Mouse (Mus musculus) left cerebral cortex, postnatal 25 days (tissue): ENCODE measurements around the gene Mpv17l2. TPM values are rescaled to one million over a fixed set of nuclear protein-coding genes. Genes with fewer than 3 reads are reported as not detected.
A peak's percentile ranks its signal among the peaks of the same experiment; 100 is the strongest.

Experiments
- DNase-seq, 2 experiments: peaks; one replicate each; pipeline ENCODE4 v3.0.0; 2022; ENCODE audit warnings: low spot score in 2 of 2, mixed read lengths in 1 of 2
- intact Hi-C: fragments of 180-260 bp; cut with DNase I; formaldehyde crosslinking; loops from one replicate; pipeline ENCODE4 v1.15.1; 2025
- total RNA-seq, 2 experiments: library from RNA; stranded (reverse); gene quantifications; 2 replicates each; pipeline ENCODE4 v1.2.3; 2021

Gene Mpv17l2
- total RNA-seq, 2 experiments from 2014 or later = 34.5 to 43.2 TPM

GRCm38 (mm10) chr8:70737705-70738104, 23.0 kb downstream of the Mpv17l2 start:
- DNase-seq = no peak
- intact Hi-C loops = no loop called here

GRCm38 (mm10) chr8:70730956-70731355, 29.8 kb downstream of the Mpv17l2 start:
- intact Hi-C loops = no loop called here
- DNase-seq = no peak

GRCm38 (mm10) chr8:70729808-70730475, 30.8 kb downstream of the Mpv17l2 start:
- intact Hi-C loops = no loop called here
- DNase-seq = no peak

- intact Hi-C loops = no loop called here
- no peak for DNase-seq
Observed at GRCm38 (mm10) chr8:70726721-70727120, 34.0 kb downstream of the Mpv17l2 start.

GRCm38 (mm10) chr8:70725792-70726447, 34.8 kb downstream of the Mpv17l2 start:
- DNase-seq = no peak
- intact Hi-C loops = no loop called here

- intact Hi-C loops = no loop called here
- DNase-seq = no peak
Observed at GRCm38 (mm10) chr8:70724216-70724615, 36.5 kb downstream of the Mpv17l2 start.

- intact Hi-C loops = no loop called here
Observed at GRCm38 (mm10) chr8:70723486-70724210, 37.1 kb downstream of the Mpv17l2 start, which contains the start of gene Pde4c. TSS of gene Pde4c (plus strand) at chr8:70723720.

GRCm38 (mm10) chr8:70721601-70722000, 39.1 kb downstream of the Mpv17l2 start:
- intact Hi-C loops = no loop called here
- DNase-seq = no peak

More at GRCm38 (mm10) chr8:70723486-70724210, 37.1 kb downstream of the Mpv17l2 start, which contains the start of gene Pde4c:
- DNase-seq = no peak

- intact Hi-C loops = loop anchor here (1.0 kb wide), 2 partner anchors 32 to 121 kb away; no protein-coding TSS in a partner anchor
- DNase-seq = peak; percentile 76 to 78
Observed at GRCm38 (mm10) chr8:70720739-70721138, 40.0 kb downstream of the Mpv17l2 start.

GRCm38 (mm10) chr8:70719796-70720270, 40.9 kb downstream of the Mpv17l2 start:
- intact Hi-C loops = loop anchor here (1.0 kb wide), 2 partner anchors 32 to 121 kb away; no protein-coding TSS in a partner anchor
- DNase-seq = no peak

GRCm38 (mm10) chr8:70718297-70718696, 42.4 kb downstream of the Mpv17l2 start, which contains the start of gene Gm3336:
TSS of gene Gm3336 (plus strand) at chr8:70718543.
- intact Hi-C loops = no loop called here

GRCm38 (mm10) chr8:70716521-70717400, 44.0 kb downstream of the Mpv17l2 start:
- no peak for DNase-seq
- intact Hi-C loops = no loop called here

More at GRCm38 (mm10) chr8:70718297-70718696, 42.4 kb downstream of the Mpv17l2 start, which contains the start of gene Gm3336:
- peak; percentile 57 to 58 for DNase-seq

- intact Hi-C loops = no loop called here
- DNase-seq = no peak
Observed at GRCm38 (mm10) chr8:70715086-70715485, 45.7 kb downstream of the Mpv17l2 start.

GRCm38 (mm10) chr8:70713991-70714390, 46.8 kb downstream of the Mpv17l2 start:
- DNase-seq = no peak
- intact Hi-C loops = no loop called here

GRCm38 (mm10) chr8:70711041-70711440, 49.7 kb downstream of the Mpv17l2 start:
- DNase-seq = no peak
- intact Hi-C loops = no loop called here

GRCm38 (mm10) chr8:70710296-70710695, 50.5 kb downstream of the Mpv17l2 start:
- intact Hi-C loops = no loop called here
- no peak for DNase-seq

- no peak for DNase-seq
- intact Hi-C loops = no loop called here
Observed at GRCm38 (mm10) chr8:70709794-70710193, 51.0 kb downstream of the Mpv17l2 start.
